Comparison of ENCODE assay signal across 26 mouse cellular contexts in genomic region chr4:150393607-150394006, GRCm38 (mm10).
A peak's percentile ranks its signal among the peaks of the same experiment; 100 is the strongest.
DNase-seq lines count a peak whose midpoint lies in the region; ATAC-seq and TF ChIP-seq lines count a peak whose summit lies in the region.
"Had no signal": no experiment of that assay in that cellular context is flagged by ENCODE, and none has a peak within 500 bp of the region (broad histone marks: within the 10 kb centered on the region; RNA-seq: fewer than 3 reads in every experiment).

No protein-coding gene starts in this region.

- H3K4me1 ChIP-seq in heart, embryonic 14.5 days (ENCODE audit: control insufficient read depth in 2 of 2, insufficient read depth in 2 of 2, low read length in 2 of 2): peaks cover 19 to 61% of the 10 kb centered on the region in 2 experiments
- peaks cover 21% of the 10 kb centered on the region for H3K4me1 ChIP-seq in liver, adult 2 months (ENCODE audit: control insufficient read depth, insufficient read depth, low read length)
- peaks cover 4% of the 10 kb centered on the region; the same call in 1 of the 2 replicates for H3K4me1 ChIP-seq in embryonic facial prominence, embryonic 11.5 days (ENCODE audit: control insufficient read depth, insufficient read depth, low read length)
- H3K4me1 ChIP-seq in intestine, embryonic 16.5 days (ENCODE audit: control insufficient read depth, insufficient read depth, low read length): peaks cover 46% of the 10 kb centered on the region

- 0 out of 2 replicates have a peak, but pooled peaks have one; percentile 38 for ATAC-seq in heart, embryonic 14.5 days (ENCODE audit: insufficient number of reproducible peaks, insufficient read depth, low FRiP score, low read depth)
- 0 out of 2 replicates have a peak, but pooled peaks have one; percentile 58 for ATAC-seq in embryonic facial prominence, embryonic 11.5 days (replicated peaks; ENCODE audit: insufficient number of reproducible peaks, low FRiP score, low TSS enrichment, low read depth)
- ATAC-seq in intestine, embryonic 16.5 days: no peak
- ATAC-seq: forebrain, embryonic 14.5 days; intestine, postnatal 0 days had no signal

- no peak for DNase-seq in heart, postnatal 25 days (ENCODE audit: low spot score)
- DNase-seq in liver, adult 2 months (ENCODE audit: extremely low read depth, low read depth, low spot score): peak; percentile 73
- no peak for DNase-seq in liver
- DNase-seq in MN1 (ENCODE audit: low spot score): peak; percentile 38
- DNase-seq in embryonic facial prominence, embryonic 11.5 days (ENCODE audit: low spot score): no peak
- DNase-seq in cerebellum, postnatal 4 days (ENCODE audit: low spot score in 2 of 2): no peak
- DNase-seq: adrenal gland, postnatal 14 days; cerebellum, adult 11-12 months; gastrocnemius, adult 2 months; gastrocnemius, postnatal 36 days; heart, adult 2 months; heart, postnatal 36 days; kidney, postnatal 25 days; lung, postnatal 36 days; midbrain, embryonic 14.5 days; thymus, adult 2 months; thymus, postnatal 4 days had no signal

- peaks cover 3% of the 10 kb centered on the region for H3K36me3 ChIP-seq in heart, embryonic 14.5 days (ENCODE audit: control insufficient read depth, insufficient read depth, low read length)
- H3K36me3 ChIP-seq in liver, adult 2 months (ENCODE audit: control insufficient read depth, insufficient read depth, low read length): no peaks in the 10 kb centered on the region
- H3K36me3 ChIP-seq in embryonic facial prominence, embryonic 11.5 days (replicated peaks; ENCODE audit: control insufficient read depth, insufficient read depth, low read depth, low read length): no peaks in the 10 kb centered on the region
- H3K36me3 ChIP-seq in intestine, embryonic 16.5 days (ENCODE audit: control insufficient read depth, insufficient read depth, low read length): no peaks in the 10 kb centered on the region
- H3K36me3 ChIP-seq: heart, embryonic 15.5 days; limb, embryonic 15.5 days had no signal

- no peak overlapping the region for H3K4me2 ChIP-seq in heart, embryonic 14.5 days (ENCODE audit: low read length)
- H3K4me2 ChIP-seq in embryonic facial prominence, embryonic 11.5 days (ENCODE audit: low read depth, low read length): no peak overlapping the region
- no peak overlapping the region for H3K4me2 ChIP-seq in intestine, embryonic 16.5 days (ENCODE audit: low read depth, low read length)
- H3K4me2 ChIP-seq: heart, embryonic 15.5 days; limb, embryonic 15.5 days; neural tube, embryonic 12.5 days had no signal

- H3K4me3 ChIP-seq in heart, embryonic 14.5 days (ENCODE audit: control insufficient read depth in 1 of 2, insufficient read depth in 1 of 2, low read depth in 1 of 2, low read length in 2 of 2): no peak overlapping the region
- peak overlapping the region; percentile 1; the same call in 1 of the 2 replicates for H3K4me3 ChIP-seq in liver, adult 2 months (ENCODE audit: insufficient read depth, low read depth, low read length)
- H3K4me3 ChIP-seq in embryonic facial prominence, embryonic 11.5 days (ENCODE audit: low read depth, low read length): no peak overlapping the region
- no peak overlapping the region for H3K4me3 ChIP-seq in intestine, embryonic 16.5 days (ENCODE audit: low read length)
- H3K4me3 ChIP-seq: gastrocnemius, adult 2 months; heart, adult 2 months; heart, embryonic 15.5 days; layer of hippocampus, adult 2 months; left cerebral cortex, adult 2 months; limb, embryonic 15.5 days; neural tube, embryonic 12.5 days had no signal

- 55% methylated on average over 8 of the region's 8 CpGs for WGBS in heart, embryonic 14.5 days
- WGBS in liver, adult 2 months: 25% methylated on average over 8 of the region's 8 CpGs
- WGBS in embryonic facial prominence, embryonic 11.5 days: 52% methylated on average over 8 of the region's 8 CpGs
- 56% methylated on average over 8 of the region's 8 CpGs for WGBS in intestine, embryonic 16.5 days

- H3K27me3 ChIP-seq in heart, embryonic 14.5 days (ENCODE audit: control insufficient read depth, insufficient read depth, low read length): no peaks in the 10 kb centered on the region
- H3K27me3 ChIP-seq in liver, adult 2 months (ENCODE audit: control insufficient read depth, insufficient read depth, low read length): no peaks in the 10 kb centered on the region
- H3K27me3 ChIP-seq in embryonic facial prominence, embryonic 11.5 days (ENCODE audit: control insufficient read depth, insufficient read depth, low read length): no peaks in the 10 kb centered on the region
- no peaks in the 10 kb centered on the region for H3K27me3 ChIP-seq in intestine, embryonic 16.5 days (replicated peaks; ENCODE audit: control insufficient read depth, insufficient read depth, low read length)
- H3K27me3 ChIP-seq: heart, embryonic 15.5 days; limb, embryonic 15.5 days; neural tube, embryonic 12.5 days had no signal

- TF ChIP-seq CTCF in liver, adult 2 months (IDR thresholded peaks at IDR 0.05; ENCODE audit: low read depth, low read length): no peak

- TF ChIP-seq POLR2A in liver, adult 2 months (IDR thresholded peaks at IDR 0.05; ENCODE audit: extremely low read depth, insufficient read depth, low read length): no peak

- H3K79me2 ChIP-seq in liver, adult 2 months (ENCODE audit: control insufficient read depth, insufficient read depth, low read length): peaks cover 41% of the 10 kb centered on the region

- H3K9ac ChIP-seq in heart, embryonic 14.5 days (ENCODE audit: low read length): no peak overlapping the region
- H3K9ac ChIP-seq in liver, adult 2 months (ENCODE audit: low read depth, low read length): peak overlapping the region; percentile 33; the same call in 1 of the 2 replicates
- H3K9ac ChIP-seq in embryonic facial prominence, embryonic 11.5 days (replicated peaks; ENCODE audit: low read length): no peak overlapping the region
- no peak overlapping the region for H3K9ac ChIP-seq in intestine, embryonic 16.5 days (ENCODE audit: low read depth, low read length)
- H3K9ac ChIP-seq: heart, embryonic 15.5 days; limb, embryonic 15.5 days; neural tube, embryonic 12.5 days had no signal

- no peaks in the 10 kb centered on the region for H3K9me3 ChIP-seq in heart, embryonic 14.5 days (ENCODE audit: control insufficient read depth, low read length)
- no peaks in the 10 kb centered on the region for H3K9me3 ChIP-seq in embryonic facial prominence, embryonic 11.5 days (replicated peaks; ENCODE audit: control insufficient read depth, low read length)
- no peaks in the 10 kb centered on the region for H3K9me3 ChIP-seq in intestine, embryonic 16.5 days (ENCODE audit: control insufficient read depth, low read length)
- H3K9me3 ChIP-seq: heart, embryonic 15.5 days; limb, embryonic 15.5 days; neural tube, embryonic 12.5 days had no signal

- no peak overlapping the region for H3K27ac ChIP-seq in heart, embryonic 14.5 days (replicated peaks in 1 of 2; ENCODE audit: control insufficient read depth in 1 of 2, insufficient read depth in 1 of 2, low read depth in 2 of 2, low read length in 2 of 2)
- peak overlapping the region; percentile 5; the same call in 1 of the 2 replicates for H3K27ac ChIP-seq in liver, adult 2 months (replicated peaks; ENCODE audit: insufficient read depth, low read depth, low read length)
- no peak overlapping the region for H3K27ac ChIP-seq in embryonic facial prominence, embryonic 11.5 days (replicated peaks; ENCODE audit: low read depth, low read length)
- H3K27ac ChIP-seq in intestine, embryonic 16.5 days (ENCODE audit: low read length): no peak overlapping the region
- H3K27ac ChIP-seq: gastrocnemius, adult 2 months; heart, adult 2 months; heart, embryonic 15.5 days; layer of hippocampus, adult 2 months; left cerebral cortex, adult 2 months; limb, embryonic 15.5 days; neural tube, embryonic 12.5 days had no signal

- intact Hi-C loops in heart, postnatal 25 days (cut with DNase I): no loop called here

Comparison
In these comparisons a context has a peak if more than half of its experiments do, and no peak if none do; other contexts are left out.
1. DNase-seq: peak in liver, adult 2 months (single experiment) and MN1 (single experiment); none in heart, postnatal 25 days (single experiment), liver (single experiment), embryonic facial prominence, embryonic 11.5 days (single experiment) and cerebellum, postnatal 4 days (0 of 2).